Mouse (Mus musculus): ENCODE measurements around the gene 2610528A11Rik.

Gene 2610528A11Rik

GRCm38 (mm10) chr14:37095556-37095955 is 18.3 kb downstream of the 2610528A11Rik start:
- no peak for DNase-seq (ENCODE audit: extremely low read depth, low read depth)

GRCm38 (mm10) chr14:37094436-37094835 is 19.4 kb downstream of the 2610528A11Rik start:
- DNase-seq (ENCODE audit: extremely low read depth, low read depth), result no peak

GRCm38 (mm10) chr14:37083755-37084154 is 30.1 kb downstream of the 2610528A11Rik start:
- DNase-seq (ENCODE audit: extremely low read depth, low read depth), result no peak

- no peak for DNase-seq (ENCODE audit: extremely low read depth, low read depth)
Measured at GRCm38 (mm10) chr14:37080724-37081123, 33.1 kb downstream of the 2610528A11Rik start.

GRCm38 (mm10) chr14:37068516-37068915 is 45.3 kb downstream of the 2610528A11Rik start:
- DNase-seq (ENCODE audit: extremely low read depth, low read depth), result no peak

- no peak for DNase-seq (ENCODE audit: extremely low read depth, low read depth)
Measured at GRCm38 (mm10) chr14:37067629-37068028, 46.2 kb downstream of the 2610528A11Rik start, which contains the start of gene Lrit2. Gene Lrit2, plus strand, starts transcription at chr14:37067929.

GRCm38 (mm10) chr14:37066636-37067035 is 47.2 kb downstream of the 2610528A11Rik start:
- DNase-seq (ENCODE audit: extremely low read depth, low read depth), result no peak

- DNase-seq (ENCODE audit: extremely low read depth, low read depth), result no peak
Measured at GRCm38 (mm10) chr14:37064849-37065248, 49.0 kb downstream of the 2610528A11Rik start.

All from MEL-GATA-1-ER (cell line).